Mouse (Mus musculus): ENCODE data around the gene Lyg2.

The Lyg2 gene

GRCm38 (mm10) chr1:37916393-37916792 is at the start of gene Lyg2:
Lyg2 (minus strand) TSS chr1:37916493.
- no peak for DNase-seq (ENCODE audit: low read depth in 2 of 2, low spot score in 2 of 2)

- DNase-seq (ENCODE audit: low read depth in 2 of 2, low spot score in 2 of 2) = no peak
Observed at GRCm38 (mm10) chr1:37965571-37965970, 49.3 kb upstream of the Lyg2 start.

- no peak for DNase-seq (ENCODE audit: low read depth in 2 of 2, low spot score in 2 of 2)
Observed at GRCm38 (mm10) chr1:37959486-37959885, 43.2 kb upstream of the Lyg2 start.

GRCm38 (mm10) chr1:37958516-37958915 is 42.2 kb upstream of the Lyg2 start:
- DNase-seq (ENCODE audit: low read depth in 2 of 2, low spot score in 2 of 2) = no peak

GRCm38 (mm10) chr1:37957659-37958058 is 41.4 kb upstream of the Lyg2 start, which contains the start of gene Lyg1:
Lyg1 (minus strand) TSS chr1:37957759.
- DNase-seq (ENCODE audit: low read depth in 2 of 2, low spot score in 2 of 2) = no peak

- no peak for DNase-seq (ENCODE audit: low read depth in 2 of 2, low spot score in 2 of 2)
Observed at GRCm38 (mm10) chr1:37956690-37957431, 40.6 kb upstream of the Lyg2 start.

GRCm38 (mm10) chr1:37955251-37955650 is 39.0 kb upstream of the Lyg2 start:
- no peak for DNase-seq (ENCODE audit: low read depth in 2 of 2, low spot score in 2 of 2)

GRCm38 (mm10) chr1:37954786-37955185 is 38.5 kb upstream of the Lyg2 start:
- no peak for DNase-seq (ENCODE audit: low read depth in 2 of 2, low spot score in 2 of 2)

GRCm38 (mm10) chr1:37948906-37949305 is 32.6 kb upstream of the Lyg2 start:
- DNase-seq (ENCODE audit: low read depth in 2 of 2, low spot score in 2 of 2) = no peak

GRCm38 (mm10) chr1:37931806-37932205 is 15.5 kb upstream of the Lyg2 start:
- no peak for DNase-seq (ENCODE audit: low read depth in 2 of 2, low spot score in 2 of 2)

GRCm38 (mm10) chr1:37925971-37926370 is 9.7 kb upstream of the Lyg2 start:
- DNase-seq (ENCODE audit: low read depth in 2 of 2, low spot score in 2 of 2) = no peak

- DNase-seq (ENCODE audit: low read depth in 2 of 2, low spot score in 2 of 2) = no peak
Observed at GRCm38 (mm10) chr1:37922536-37922935, 6.2 kb upstream of the Lyg2 start.

- no peak for DNase-seq (ENCODE audit: low read depth in 2 of 2, low spot score in 2 of 2)
Observed at GRCm38 (mm10) chr1:37918096-37918495, 1.8 kb upstream of the Lyg2 start.

GRCm38 (mm10) chr1:37917666-37918065 is 1.4 kb upstream of the Lyg2 start:
- DNase-seq (ENCODE audit: low read depth in 2 of 2, low spot score in 2 of 2) = no peak

GRCm38 (mm10) chr1:37912751-37913150 is 3.5 kb downstream of the Lyg2 start:
- no peak for DNase-seq (ENCODE audit: low read depth in 2 of 2, low spot score in 2 of 2)

- DNase-seq (ENCODE audit: low read depth in 2 of 2, low spot score in 2 of 2) = no peak
Observed at GRCm38 (mm10) chr1:37903178-37903577, 13.1 kb downstream of the Lyg2 start.

- DNase-seq (ENCODE audit: low read depth in 2 of 2, low spot score in 2 of 2) = no peak
Observed at GRCm38 (mm10) chr1:37900288-37900687, 16.0 kb downstream of the Lyg2 start.

- no peak for DNase-seq (ENCODE audit: low read depth in 2 of 2, low spot score in 2 of 2)
Observed at GRCm38 (mm10) chr1:37899816-37900215, 16.5 kb downstream of the Lyg2 start.

- no peak for DNase-seq (ENCODE audit: low read depth in 2 of 2, low spot score in 2 of 2)
Observed at GRCm38 (mm10) chr1:37894606-37895005, 21.7 kb downstream of the Lyg2 start.

- DNase-seq (ENCODE audit: low read depth in 2 of 2, low spot score in 2 of 2) = no peak
Observed at GRCm38 (mm10) chr1:37891400-37891799, 24.9 kb downstream of the Lyg2 start.

GRCm38 (mm10) chr1:37890025-37890652 is 26.2 kb downstream of the Lyg2 start, which contains the start of the genes Mitd1 and Mrpl30:
Mitd1 (minus strand) TSS chr1:37890411.
Mrpl30 (plus strand) TSS chr1:37890477.
- peak; percentile 85 to 91 for DNase-seq (ENCODE audit: low read depth in 2 of 2, low spot score in 2 of 2)

- DNase-seq (ENCODE audit: low read depth in 2 of 2, low spot score in 2 of 2) = no peak
Observed at GRCm38 (mm10) chr1:37889206-37889605, 27.1 kb downstream of the Lyg2 start.

- DNase-seq (ENCODE audit: low read depth in 2 of 2, low spot score in 2 of 2) = no peak
Observed at GRCm38 (mm10) chr1:37884451-37884850, 31.8 kb downstream of the Lyg2 start.
